Mouse (Mus musculus): Measurements from ENCODE around the gene Syngr1.

- TF ChIP-seq POLR2A (IDR thresholded peaks at IDR 0.05; ENCODE audit: borderline replicate concordance, extremely low read depth, insufficient read depth, insufficient read length, poor library complexity, severe bottlenecking) (no peak), CTCF (IDR thresholded peaks at IDR 0.05; ENCODE audit: borderline replicate concordance, extremely low read depth, insufficient read depth, insufficient read length) (no peak)
Observed at GRCm38 (mm10) chr15:80102495-80102894, 11.4 kb downstream of the Syngr1 start.

Measured in brain, embryonic 14.5 days (tissue).